In genomic region chr10:56892666-56893209, GRCm38 (mm10) we compare ENCODE assay signal across 15 mouse cellular contexts.
A peak's percentile ranks its signal among the peaks of the same experiment; 100 is the strongest.
DNase-seq lines count a peak whose midpoint lies in the region; ATAC-seq and TF ChIP-seq lines count a peak whose summit lies in the region.
"Had no signal": no experiment of that assay in that cellular context is flagged by ENCODE, and none has a peak within 500 bp of the region (broad histone marks: within the 10 kb centered on the region; RNA-seq: fewer than 3 reads in every experiment).

No protein-coding gene starts in this region.

- H3K4me1 ChIP-seq in embryonic facial prominence, embryonic 10.5 days, result peaks cover 13% of the 10 kb centered on the region
- H3K4me1 ChIP-seq in hindbrain, embryonic 14.5 days (replicated peaks; ENCODE audit: control insufficient read depth, insufficient read depth, low read length), result peaks cover 8% of the 10 kb centered on the region; the same call in 1 of the 2 replicates
- H3K4me1 ChIP-seq in midbrain, embryonic 14.5 days (ENCODE audit: control insufficient read depth, insufficient read depth, low read length), result no peaks in the 10 kb centered on the region
- no peaks in the 10 kb centered on the region for H3K4me1 ChIP-seq in lung, postnatal 0 days (ENCODE audit: insufficient read depth, low read depth, low read length)
- H3K4me1 ChIP-seq: liver, embryonic 15.5 days had no signal

- no peaks in the 10 kb centered on the region for H3K9me3 ChIP-seq in embryonic facial prominence, embryonic 10.5 days
- 0 out of 2 replicates have a peak, but pooled peaks cover 4% of the 10 kb centered on the region for H3K9me3 ChIP-seq in hindbrain, embryonic 14.5 days (ENCODE audit: control insufficient read depth, low read length)
- 0 out of 2 replicates have a peak, but pooled peaks cover 3% of the 10 kb centered on the region for H3K9me3 ChIP-seq in midbrain, embryonic 14.5 days (ENCODE audit: control insufficient read depth, low read length)
- no peaks in the 10 kb centered on the region for H3K9me3 ChIP-seq in lung, postnatal 0 days (ENCODE audit: low read length)
- H3K9me3 ChIP-seq: liver, embryonic 15.5 days had no signal

- H3K27ac ChIP-seq in embryonic facial prominence, embryonic 10.5 days (replicated peaks), result peak overlapping the region; percentile 61
- no peak overlapping the region for H3K27ac ChIP-seq in hindbrain, embryonic 14.5 days
- H3K27ac ChIP-seq in midbrain, embryonic 14.5 days (replicated peaks; ENCODE audit: low read depth, low read length), result no peak overlapping the region
- no peak overlapping the region for H3K27ac ChIP-seq in lung, postnatal 0 days (ENCODE audit: low read length)
- H3K27ac ChIP-seq: liver, embryonic 15.5 days had no signal

- no peak overlapping the region for H3K9ac ChIP-seq in hindbrain, embryonic 14.5 days
- H3K9ac ChIP-seq in midbrain, embryonic 14.5 days (replicated peaks; ENCODE audit: low read length), result no peak overlapping the region
- H3K9ac ChIP-seq in lung, postnatal 0 days (replicated peaks; ENCODE audit: low read depth), result no peak overlapping the region
- H3K9ac ChIP-seq: liver, embryonic 15.5 days had no signal

- no peak for DNase-seq in frontal cortex, postnatal 36 days (ENCODE audit: low spot score in 2 of 2)
- DNase-seq in embryonic facial prominence, embryonic 10.5 days (ENCODE audit: low spot score), result no peak
- no peak for DNase-seq in hindbrain, embryonic 14.5 days (ENCODE audit: low spot score)
- peak; percentile 25 for DNase-seq in midbrain, embryonic 14.5 days
- DNase-seq in lung, postnatal 0 days (ENCODE audit: low spot score), result no peak
- no peak for DNase-seq in gastrocnemius, postnatal 4 days (ENCODE audit: low spot score in 2 of 2)
- DNase-seq: B cell, adult 2 months; heart, adult 18-20 months; heart, postnatal 36 days; kidney, adult 9 months; lung, postnatal 4 days; thymus, adult 2 months had no signal

- no peak for TF ChIP-seq CTCF in lung, postnatal 0 days (IDR thresholded peaks at IDR 0.05)

- 71% methylated on average over 10 of the region's 10 CpGs for WGBS in embryonic facial prominence, embryonic 10.5 days
- 50% methylated on average over 10 of the region's 10 CpGs for WGBS in hindbrain, embryonic 14.5 days
- 48% methylated on average over 10 of the region's 10 CpGs for WGBS in midbrain, embryonic 14.5 days
- WGBS in lung, postnatal 0 days, result 71% methylated on average over 10 of the region's 10 CpGs

- ATAC-seq in frontal cortex, adult (ENCODE audit: low TSS enrichment), result peak; percentile 72
- peak; percentile 14; the same call in 1 of the 2 replicates for ATAC-seq in hindbrain, embryonic 14.5 days (ENCODE audit: low FRiP score)
- ATAC-seq in midbrain, embryonic 14.5 days (ENCODE audit: low FRiP score, low TSS enrichment), result peak; percentile 58
- ATAC-seq in lung, postnatal 0 days, result no peak
- no peak for ATAC-seq in CD4-positive, CD25-positive, alpha-beta regulatory T cell, adult 4 months

- no peaks in the 10 kb centered on the region for H3K27me3 ChIP-seq in embryonic facial prominence, embryonic 10.5 days (replicated peaks; ENCODE audit: low read depth, poor library complexity, severe bottlenecking)
- H3K27me3 ChIP-seq in hindbrain, embryonic 14.5 days (ENCODE audit: control insufficient read depth, insufficient read depth, low read length), result no peaks in the 10 kb centered on the region
- no peaks in the 10 kb centered on the region for H3K27me3 ChIP-seq in midbrain, embryonic 14.5 days (ENCODE audit: control insufficient read depth, insufficient read depth, low read length)
- no peaks in the 10 kb centered on the region for H3K27me3 ChIP-seq in lung, postnatal 0 days (replicated peaks; ENCODE audit: insufficient read depth, low read length)
- H3K27me3 ChIP-seq: liver, embryonic 15.5 days had no signal

- H3K4me3 ChIP-seq in embryonic facial prominence, embryonic 10.5 days, result no peak overlapping the region
- H3K4me3 ChIP-seq in hindbrain, embryonic 14.5 days (replicated peaks; ENCODE audit: low read length), result no peak overlapping the region
- H3K4me3 ChIP-seq in midbrain, embryonic 14.5 days (replicated peaks; ENCODE audit: low read depth, low read length), result no peak overlapping the region
- no peak overlapping the region for H3K4me3 ChIP-seq in lung, postnatal 0 days (ENCODE audit: low read depth, low read length)
- H3K4me3 ChIP-seq: liver, embryonic 15.5 days had no signal

- TF ChIP-seq EP300 in lung, postnatal 0 days (IDR thresholded peaks at IDR 0.05), result no peak

- no peak overlapping the region for H3K4me2 ChIP-seq in hindbrain, embryonic 14.5 days (replicated peaks)
- no peak overlapping the region for H3K4me2 ChIP-seq in midbrain, embryonic 14.5 days (ENCODE audit: low read length)
- no peak overlapping the region for H3K4me2 ChIP-seq in lung, postnatal 0 days (replicated peaks; ENCODE audit: low read depth, low read length)
- H3K4me2 ChIP-seq: liver, embryonic 15.5 days had no signal

- no peaks in the 10 kb centered on the region for H3K36me3 ChIP-seq in embryonic facial prominence, embryonic 10.5 days (replicated peaks)
- no peaks in the 10 kb centered on the region for H3K36me3 ChIP-seq in hindbrain, embryonic 14.5 days (replicated peaks; ENCODE audit: control insufficient read depth, insufficient read depth)
- H3K36me3 ChIP-seq in midbrain, embryonic 14.5 days (ENCODE audit: control insufficient read depth, insufficient read depth, low read length), result no peaks in the 10 kb centered on the region
- H3K36me3 ChIP-seq in lung, postnatal 0 days (ENCODE audit: insufficient read depth, low read length), result no peaks in the 10 kb centered on the region
- H3K36me3 ChIP-seq: liver, embryonic 15.5 days had no signal

Comparison
In these comparisons a context has a peak if more than half of its experiments do, and no peak if none do; other contexts are left out.
1. ATAC-seq: peak in frontal cortex, adult (single experiment), hindbrain, embryonic 14.5 days (single experiment) and midbrain, embryonic 14.5 days (single experiment); none in lung, postnatal 0 days (single experiment) and CD4-positive, CD25-positive, alpha-beta regulatory T cell, adult 4 months (single experiment).